Mouse (Mus musculus): ENCODE results near the gene Wnt10b. TPM values are rescaled to one million over a fixed set of nuclear protein-coding genes. Genes with fewer than 3 reads are reported as not detected.

Gene Wnt10b
- total RNA-seq (2023) = not detected

GRCm38 (mm10) chr15:98777762-98778161 lies at the start of gene Wnt10b:
Wnt10b (minus strand) TSS chr15:98778150.

GRCm38 (mm10) chr15:98809390-98809789 lies 31.4 kb upstream of the Wnt10b start, which contains the start of gene Ddn:
Ddn (minus strand) TSS chr15:98809490.

GRCm38 (mm10) chr15:98789661-98790535 lies 11.9 kb upstream of the Wnt10b start, which contains the start of gene Wnt1:
Wnt1 (plus strand) TSS chr15:98789857.

GRCm38 (mm10) chr15:98762670-98763529 lies 15.1 kb downstream of the Wnt10b start, which contains the start of gene Arf3:
Arf3 (minus strand) TSS chr15:98763214.

GRCm38 (mm10) chr15:98727443-98728321 lies 50.3 kb downstream of the Wnt10b start, which contains the start of gene Fkbp11:
Fkbp11 (minus strand) TSS chr15:98728198.

Other genes with a start within 250 kb of the Wnt10b start
- gene Kansl2, start 243.9 kb downstream of the Wnt10b start, total RNA-seq (2023) = 10 to 100 TPM; 45.3 to 45.5 TPM
- 10 to 100 TPM; 81.2 to 85.4 TPM for gene Ccnt1, start 207.2 kb downstream of the Wnt10b start, total RNA-seq (2023)
- gene 4930415O20Rik, start 207.1 kb downstream of the Wnt10b start, total RNA-seq (2023) = not detected
- 1 to 10 TPM; 3.5 to 4.2 TPM for gene Adcy6, start 168.1 kb downstream of the Wnt10b start, total RNA-seq (2023)
- gene Cacnb3, start 147.3 kb downstream of the Wnt10b start, total RNA-seq (2023) = 1 to 10 TPM; 4.1 to 4.7 TPM
- 100 to 1,000 TPM in 1 of 2 experiments, 10 to 100 TPM in 1; 97.7 to 139 TPM for gene Ddx23, start 115.3 kb downstream of the Wnt10b start, total RNA-seq (2023)
- 1 to 10 TPM; 3.8 to 5.4 TPM for gene Rnd1, start 100.7 kb downstream of the Wnt10b start, total RNA-seq (2023)
- gene Ccdc65, start 69.9 kb downstream of the Wnt10b start, total RNA-seq (2023) = not detected
- gene Fkbp11, start 50.0 kb downstream of the Wnt10b start, total RNA-seq (2023) = 1 to 10 TPM in 1 of 2 experiments, under 1 TPM in 1; 0.94 to 1.3 TPM
- 10 to 100 TPM; 85.4 to 92.2 TPM for gene Arf3, start 14.9 kb downstream of the Wnt10b start, total RNA-seq (2023)
- gene Wnt1, start 11.7 kb upstream of the Wnt10b start, total RNA-seq (2023) = not detected
- gene Ddn, start 31.3 kb upstream of the Wnt10b start, total RNA-seq (2023) = not detected
- 10 to 100 TPM; 54.0 to 54.3 TPM for gene Prkag1, start 53.4 kb upstream of the Wnt10b start, total RNA-seq (2023)
- 100 to 1,000 TPM; 118 to 120 TPM for gene Kmt2d, start 93.1 kb upstream of the Wnt10b start, total RNA-seq (2023)
- gene Rhebl1, start 116.4 kb upstream of the Wnt10b start, total RNA-seq (2023) = 10 to 100 TPM in 1 of 2 experiments, 1 to 10 TPM in 1; 4.6 to 10.5 TPM
- gene Dhh, start 120.4 kb upstream of the Wnt10b start, total RNA-seq (2023) = not detected
- 100 to 1,000 TPM; 112 to 113 TPM for gene Lmbr1l, start 140.1 kb upstream of the Wnt10b start, total RNA-seq (2023)
- 100 to 1,000 TPM; 138 to 142 TPM for gene Tuba1b, start 156.4 kb upstream of the Wnt10b start, total RNA-seq (2023)
- not detected for gene Gm49450, start 175.4 kb upstream of the Wnt10b start, total RNA-seq (2023)
- gene Tuba1a, start 175.6 kb upstream of the Wnt10b start, total RNA-seq (2023) = 100 to 1,000 TPM; 119 to 136 TPM

All from monocyte, adult 59 days (primary cell).